Mouse (Mus musculus): ENCODE data around the gene Cpt1a. TPM values are rescaled to one million over a fixed set of nuclear protein-coding genes. Genes with fewer than 3 reads are reported as not detected.

Gene Cpt1a
- total and polyA plus RNA-seq, 2 experiments from 2014 or later = 15.7 to 35.8 TPM

- H3K4me3 ChIP-seq (ENCODE audit: low read depth, low read length) = no peak overlapping the region
- no peak overlapping the region for H3K4me2 ChIP-seq (ENCODE audit: low read depth, low read length, poor library complexity, severe bottlenecking)
- no peaks in the 10 kb centered on the region for H3K4me1 ChIP-seq (ENCODE audit: insufficient read depth, low read length)
- ATAC-seq (ENCODE audit: low FRiP score) (no peak), DNase-seq (ENCODE audit: low spot score) (no peak)
- WGBS = 68% methylated on average over 8 of the region's 8 CpGs
- no peaks in the 10 kb centered on the region for H3K9me3 ChIP-seq (ENCODE audit: low read length)
- no peak overlapping the region for H3K27ac ChIP-seq (ENCODE audit: low read depth, low read length)
- H3K9ac ChIP-seq (replicated peaks; ENCODE audit: low read length, poor library complexity, severe bottlenecking) = no peak overlapping the region
- no peak for TF ChIP-seq CTCF (IDR thresholded peaks at IDR 0.05)
- H3K36me3 ChIP-seq (ENCODE audit: insufficient read depth, low read length) = no peaks in the 10 kb centered on the region
- H3K27me3 ChIP-seq (ENCODE audit: insufficient read depth, low read length) = no peaks in the 10 kb centered on the region
These were observed 14.5 kb downstream of the Cpt1a start for GRCm38 (mm10) chr19:3336485-3337255.

DNA sequence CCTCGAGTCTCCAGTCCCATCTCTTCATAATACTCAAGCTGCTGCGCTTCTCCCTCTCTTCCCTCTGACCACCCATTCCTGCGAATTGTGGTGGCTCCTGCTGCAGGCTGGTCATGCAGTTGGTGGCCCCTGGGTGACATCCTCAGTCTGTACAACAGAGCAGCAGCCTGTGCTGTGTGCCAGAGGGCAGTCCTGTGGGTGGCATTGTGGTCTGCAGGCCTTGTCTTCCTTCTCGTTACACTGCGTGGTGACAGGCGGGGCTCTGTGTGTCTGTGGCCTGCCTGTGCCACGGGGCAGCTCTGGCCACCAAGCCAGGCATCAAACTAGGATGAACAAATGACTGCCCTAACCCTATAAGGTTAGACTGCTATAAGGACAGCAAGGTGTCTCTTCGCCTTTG lies 17.1 kb downstream of the Cpt1a start:
- no peak for TF ChIP-seq CTCF (IDR thresholded peaks at IDR 0.05)
- Histone ChIP-seq H3K36me3 (ENCODE audit: insufficient read depth, low read length) (no peaks in the 10 kb centered on the region), H3K27me3 (ENCODE audit: insufficient read depth, low read length) (no peaks in the 10 kb centered on the region), H3K4me2 (ENCODE audit: low read depth, low read length, poor library complexity, severe bottlenecking) (no peak overlapping the region), H3K27ac (ENCODE audit: low read depth, low read length) (no peak overlapping the region), H3K4me1 (ENCODE audit: insufficient read depth, low read length) (no peaks in the 10 kb centered on the region), H3K9me3 (ENCODE audit: low read length) (no peaks in the 10 kb centered on the region), H3K9ac (replicated peaks; ENCODE audit: low read length, poor library complexity, severe bottlenecking) (no peak overlapping the region), H3K4me3 (ENCODE audit: low read depth, low read length) (no peak overlapping the region)
- WGBS = 86% methylated on average over 8 of the region's 8 CpGs
- DNase-seq (ENCODE audit: low spot score) (no peak), ATAC-seq (ENCODE audit: low FRiP score) (no peak)

DNA sequence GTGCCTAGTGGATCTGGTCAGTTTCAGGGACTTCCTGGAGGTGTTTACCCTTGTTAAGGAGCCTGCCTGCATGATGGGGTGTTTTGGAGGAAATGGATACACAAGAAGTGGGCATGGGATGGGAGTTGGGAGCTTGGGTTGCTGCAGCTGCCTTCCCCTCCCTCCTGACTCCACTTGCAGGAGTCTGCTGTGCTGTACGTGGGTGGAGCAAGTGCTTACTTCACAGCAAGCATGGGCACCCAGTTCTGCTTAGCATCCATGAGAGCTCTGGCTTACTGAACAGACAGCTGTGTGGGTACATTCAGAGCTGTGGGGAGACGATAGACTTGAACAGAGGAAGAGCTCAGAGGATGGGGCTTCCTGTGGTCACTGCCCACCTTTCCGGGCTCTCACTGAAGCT lies 18.9 kb downstream of the Cpt1a start:
- no peak overlapping the region for H3K4me2 ChIP-seq (ENCODE audit: low read depth, low read length, poor library complexity, severe bottlenecking)
- no peak overlapping the region for H3K27ac ChIP-seq (ENCODE audit: low read depth, low read length)
- no peaks in the 10 kb centered on the region for H3K9me3 ChIP-seq (ENCODE audit: low read length)
- H3K4me1 ChIP-seq (ENCODE audit: insufficient read depth, low read length) = no peaks in the 10 kb centered on the region
- DNase-seq (ENCODE audit: low spot score) = no peak
- no peaks in the 10 kb centered on the region for H3K36me3 ChIP-seq (ENCODE audit: insufficient read depth, low read length)
- no peak overlapping the region for H3K4me3 ChIP-seq (ENCODE audit: low read depth, low read length)
- WGBS = 76% methylated on average over 3 of the region's 3 CpGs
- TF ChIP-seq CTCF (IDR thresholded peaks at IDR 0.05) = no peak
- no peak for ATAC-seq (ENCODE audit: low FRiP score)
- no peak overlapping the region for H3K9ac ChIP-seq (replicated peaks; ENCODE audit: low read length, poor library complexity, severe bottlenecking)
- no peaks in the 10 kb centered on the region for H3K27me3 ChIP-seq (ENCODE audit: insufficient read depth, low read length)

- no peaks in the 10 kb centered on the region for H3K9me3 ChIP-seq (ENCODE audit: low read length)
- DNase-seq (ENCODE audit: low spot score) (no peak), ATAC-seq (ENCODE audit: low FRiP score) (no peak)
- no peak overlapping the region for H3K4me2 ChIP-seq (ENCODE audit: low read depth, low read length, poor library complexity, severe bottlenecking)
- no peaks in the 10 kb centered on the region for H3K36me3 ChIP-seq (ENCODE audit: insufficient read depth, low read length)
- no peak for TF ChIP-seq CTCF (IDR thresholded peaks at IDR 0.05)
- H3K4me3 ChIP-seq (ENCODE audit: low read depth, low read length) = no peak overlapping the region
- no peak overlapping the region for H3K9ac ChIP-seq (replicated peaks; ENCODE audit: low read length, poor library complexity, severe bottlenecking)
- no peaks in the 10 kb centered on the region for H3K27me3 ChIP-seq (ENCODE audit: insufficient read depth, low read length)
- WGBS = 72% methylated on average over 3 of the region's 3 CpGs
- no peaks in the 10 kb centered on the region for H3K4me1 ChIP-seq (ENCODE audit: insufficient read depth, low read length)
- no peak overlapping the region for H3K27ac ChIP-seq (ENCODE audit: low read depth, low read length)
These were observed 21.8 kb downstream of the Cpt1a start for GRCm38 (mm10) chr19:3343929-3344328.

- 78% methylated on average over 8 of the region's 8 CpGs for WGBS
- no peaks in the 10 kb centered on the region for H3K4me1 ChIP-seq (ENCODE audit: insufficient read depth, low read length)
- no peaks in the 10 kb centered on the region for H3K36me3 ChIP-seq (ENCODE audit: insufficient read depth, low read length)
- H3K27ac ChIP-seq (ENCODE audit: low read depth, low read length) = no peak overlapping the region
- H3K27me3 ChIP-seq (ENCODE audit: insufficient read depth, low read length) = no peaks in the 10 kb centered on the region
- DNase-seq (ENCODE audit: low spot score) (no peak), ATAC-seq (ENCODE audit: low FRiP score) (no peak)
- no peak for TF ChIP-seq CTCF (IDR thresholded peaks at IDR 0.05)
- H3K4me3 ChIP-seq (ENCODE audit: low read depth, low read length) = no peak overlapping the region
- H3K9ac ChIP-seq (replicated peaks; ENCODE audit: low read length, poor library complexity, severe bottlenecking) = no peak overlapping the region
- no peaks in the 10 kb centered on the region for H3K9me3 ChIP-seq (ENCODE audit: low read length)
- no peak overlapping the region for H3K4me2 ChIP-seq (ENCODE audit: low read depth, low read length, poor library complexity, severe bottlenecking)
These were observed 22.8 kb downstream of the Cpt1a start for GRCm38 (mm10) chr19:3344636-3345544.

DNA sequence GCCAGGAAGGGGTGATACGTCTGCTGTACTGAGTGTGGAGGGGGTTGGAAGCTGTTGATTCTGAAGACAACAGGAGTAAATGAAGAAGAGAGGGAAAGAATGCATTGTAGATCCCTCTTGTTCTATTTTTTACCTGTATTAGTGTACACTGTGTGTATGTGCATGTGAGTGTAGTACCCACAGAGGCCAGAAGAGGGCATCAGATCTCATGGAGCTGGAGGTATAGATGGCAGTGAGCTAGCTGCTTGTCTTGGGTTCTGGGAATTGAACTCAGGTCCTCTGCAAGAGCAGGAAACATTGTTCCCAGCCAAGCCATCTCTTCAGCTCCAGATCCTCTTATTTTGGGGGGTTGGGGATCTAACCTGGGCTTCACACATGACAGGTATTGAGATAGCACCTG lies 25.6 kb downstream of the Cpt1a start:
- DNase-seq (ENCODE audit: low spot score) = no peak
- no peak for ATAC-seq (ENCODE audit: low FRiP score)
- Histone ChIP-seq H3K27me3 (ENCODE audit: insufficient read depth, low read length) (no peaks in the 10 kb centered on the region), H3K9me3 (ENCODE audit: low read length) (no peaks in the 10 kb centered on the region), H3K27ac (ENCODE audit: low read depth, low read length) (no peak overlapping the region), H3K9ac (replicated peaks; ENCODE audit: low read length, poor library complexity, severe bottlenecking) (no peak overlapping the region), H3K4me1 (ENCODE audit: insufficient read depth, low read length) (no peaks in the 10 kb centered on the region), H3K4me3 (ENCODE audit: low read depth, low read length) (no peak overlapping the region), H3K4me2 (ENCODE audit: low read depth, low read length, poor library complexity, severe bottlenecking) (no peak overlapping the region), H3K36me3 (ENCODE audit: insufficient read depth, low read length) (no peaks in the 10 kb centered on the region)
- WGBS = 92% methylated on average over 1 of the region's 1 CpGs
- peak; percentile 37 for TF ChIP-seq CTCF (IDR thresholded peaks at IDR 0.05)

Measured in midbrain, postnatal 0 days (tissue).